Mouse (Mus musculus) gastrocnemius, postnatal 36 days (tissue): ENCODE measurements around the gene Klhdc8a. TPM values are rescaled to one million over a fixed set of nuclear protein-coding genes. Genes with fewer than 3 reads are reported as not detected.
"Not testable (repeated sequence)": the region's sequence is repeated elsewhere in the genome, so short reads cannot be mapped to it uniquely, and the experiment has no call there.

ENCODE experiments used
- DNase-seq, 2 experiments: peaks; one replicate each; pipeline ENCODE4 v3.0.0; 2022
- intact Hi-C: fragments of 180-260 bp; cut with DNase I; formaldehyde crosslinking; loops from one replicate; pipeline ENCODE4 v1.15.1; 2025
- total RNA-seq, 2 experiments: library from RNA; stranded (reverse); gene quantifications; 2 replicates each; pipeline ENCODE4 v1.2.3; 2021

Gene Klhdc8a
- total RNA-seq, 2 experiments from 2014 or later, result 0.07 to 0.10 TPM

DNA sequence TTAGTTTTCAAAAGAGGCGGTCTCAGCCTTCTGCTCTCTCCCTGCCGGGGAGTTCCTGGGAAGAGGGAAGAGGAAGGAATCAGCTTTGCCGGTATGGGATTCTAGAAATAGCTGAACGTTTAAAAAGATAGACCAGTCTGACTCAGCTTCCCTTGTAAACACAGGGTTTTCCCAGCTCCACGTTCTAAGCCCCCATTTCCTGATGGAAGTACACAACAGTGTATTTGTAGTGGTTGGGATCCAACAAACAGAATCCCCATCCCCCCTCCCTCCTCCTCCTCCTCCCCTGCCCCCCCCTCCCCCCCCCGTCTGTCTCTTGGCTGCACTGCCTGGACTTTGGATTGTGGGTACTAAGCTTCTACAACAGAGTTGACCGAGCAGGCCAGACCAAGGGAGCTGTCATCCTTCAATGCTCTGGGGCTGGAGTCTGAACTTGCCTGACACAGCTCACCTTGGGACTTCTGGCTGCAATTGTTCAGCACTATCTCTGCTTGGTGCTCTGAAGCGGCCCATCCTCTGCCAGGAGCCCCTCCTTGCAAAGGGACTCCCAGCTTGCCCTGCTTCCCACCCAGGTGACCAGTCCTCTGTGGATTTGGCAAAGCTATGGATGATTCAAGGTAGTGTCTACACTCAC lies 39.7 kb downstream of the Klhdc8a start:
- no peak for DNase-seq
- intact Hi-C loops, result no loop called here

DNA sequence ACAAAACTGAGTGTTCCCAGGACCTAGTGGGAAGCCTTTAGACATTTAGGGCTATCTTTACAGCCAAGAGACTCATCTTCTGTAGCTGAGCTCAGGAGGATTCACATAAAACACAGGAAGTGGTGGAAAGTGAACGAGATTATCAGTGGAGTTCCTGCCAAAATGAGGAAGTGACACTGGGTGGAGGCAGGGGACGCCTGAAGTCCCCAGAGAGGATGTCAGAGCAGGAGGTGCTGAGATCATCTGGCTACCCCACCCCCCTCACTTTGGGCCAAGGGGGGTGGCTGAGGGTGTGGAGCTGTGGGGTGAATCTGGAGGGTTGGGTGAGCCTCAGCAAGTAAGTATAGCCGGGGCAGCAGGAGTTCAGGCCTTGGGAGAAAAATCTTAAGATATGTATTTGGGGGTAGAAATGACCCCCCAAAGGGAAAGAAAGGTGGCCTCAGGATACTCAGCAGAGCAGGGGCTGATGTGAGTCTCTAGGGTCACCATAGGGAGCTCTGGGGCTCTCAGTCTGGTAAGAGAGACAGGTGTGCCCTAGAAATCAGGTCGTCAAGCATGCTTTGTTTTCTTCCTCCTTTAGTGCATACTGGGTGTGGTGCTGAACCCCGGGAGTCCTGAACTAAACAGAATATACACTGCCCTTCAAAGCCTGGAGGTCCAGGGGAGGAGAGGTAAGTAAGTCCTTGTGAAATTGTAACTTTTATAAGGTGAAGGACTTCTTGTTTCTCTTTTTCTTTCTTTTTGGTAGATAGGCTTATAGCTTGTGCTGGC lies 43.5 kb downstream of the Klhdc8a start:
- DNase-seq, result peak; percentile 52 to 57
- intact Hi-C loops, result no loop called here

DNA sequence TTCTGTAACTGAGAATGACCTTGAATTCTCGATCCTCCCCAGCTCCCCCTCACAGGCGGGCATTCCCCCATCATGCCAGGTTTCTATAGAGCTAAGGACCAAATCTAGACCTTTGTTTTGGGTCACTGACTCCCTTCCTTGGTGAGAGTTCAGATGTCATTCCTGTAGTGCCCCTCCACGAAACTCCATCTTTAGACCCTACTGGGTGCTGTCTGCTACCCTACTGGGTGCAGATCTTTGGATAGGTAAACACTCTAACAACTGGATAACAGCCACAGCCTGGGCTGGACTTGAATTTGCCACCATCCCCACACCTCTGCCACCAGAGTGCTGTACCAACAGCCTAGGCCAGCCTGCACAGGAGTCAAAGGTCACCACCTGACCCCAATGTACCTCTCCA lies 44.1 kb downstream of the Klhdc8a start:
- DNase-seq, result no peak
- intact Hi-C loops, result no loop called here

DNA sequence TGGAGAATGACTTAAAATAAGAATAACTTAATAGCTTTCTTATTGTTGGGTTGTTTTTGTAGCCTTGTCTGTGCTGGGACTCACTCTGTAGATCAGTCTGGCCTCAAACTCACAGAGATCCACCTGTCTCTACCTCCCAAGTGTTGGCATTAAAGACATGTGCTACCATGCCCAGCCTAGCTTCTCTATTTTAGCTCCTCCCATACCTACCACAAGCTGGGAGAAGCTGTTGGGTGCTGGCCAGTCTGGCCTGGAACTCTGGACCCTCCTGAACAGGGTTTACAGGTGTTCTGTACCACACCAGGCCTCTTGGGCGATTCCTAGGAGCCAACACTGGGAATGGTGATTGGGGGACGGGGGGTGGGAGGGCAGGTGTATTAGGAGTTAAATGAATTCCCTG lies 44.8 kb downstream of the Klhdc8a start:
- intact Hi-C loops, result no loop called here
- no peak for DNase-seq

DNA sequence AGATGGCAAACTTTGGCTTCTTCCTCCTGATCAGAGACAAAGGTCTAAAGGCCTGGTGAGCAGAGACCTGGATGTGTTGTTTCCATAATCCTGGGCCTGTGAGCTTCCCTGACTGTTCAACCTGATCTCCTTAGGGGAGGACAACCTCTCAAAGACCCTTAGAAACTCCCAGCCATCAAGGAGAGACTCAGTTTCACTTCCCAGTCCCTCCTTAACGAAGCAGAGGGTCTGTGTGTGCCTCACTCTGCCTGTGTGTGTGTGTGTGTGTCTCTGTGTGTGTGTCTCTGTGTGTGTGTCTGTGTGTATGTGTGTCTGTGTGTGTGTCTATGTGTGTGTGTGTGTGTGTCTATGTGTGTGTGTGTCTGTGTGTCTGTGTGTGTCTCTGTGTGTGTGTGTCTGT lies 45.2 kb downstream of the Klhdc8a start:
- no peak for DNase-seq
- intact Hi-C loops, result no loop called here

DNA sequence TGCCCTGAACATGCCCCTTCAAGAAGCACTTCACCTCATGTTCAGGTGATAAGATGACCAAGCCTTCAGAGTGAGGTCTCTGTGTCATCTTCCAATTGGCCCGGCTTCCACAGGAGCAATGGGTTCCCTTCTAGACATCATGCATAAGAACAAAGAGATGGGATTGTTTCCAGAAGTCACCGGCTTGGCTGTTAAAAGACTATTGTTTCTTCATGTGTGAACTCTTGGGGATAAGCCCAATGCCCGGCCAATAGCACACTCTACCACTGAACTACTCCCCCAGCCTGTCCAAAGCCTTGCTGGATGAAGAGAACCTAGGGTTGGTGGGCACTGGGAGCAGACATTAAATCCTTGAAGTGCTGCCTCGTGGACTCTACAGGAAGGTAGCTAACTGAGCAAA lies 47.1 kb downstream of the Klhdc8a start:
- intact Hi-C loops, result no loop called here
- no peak for DNase-seq

DNA sequence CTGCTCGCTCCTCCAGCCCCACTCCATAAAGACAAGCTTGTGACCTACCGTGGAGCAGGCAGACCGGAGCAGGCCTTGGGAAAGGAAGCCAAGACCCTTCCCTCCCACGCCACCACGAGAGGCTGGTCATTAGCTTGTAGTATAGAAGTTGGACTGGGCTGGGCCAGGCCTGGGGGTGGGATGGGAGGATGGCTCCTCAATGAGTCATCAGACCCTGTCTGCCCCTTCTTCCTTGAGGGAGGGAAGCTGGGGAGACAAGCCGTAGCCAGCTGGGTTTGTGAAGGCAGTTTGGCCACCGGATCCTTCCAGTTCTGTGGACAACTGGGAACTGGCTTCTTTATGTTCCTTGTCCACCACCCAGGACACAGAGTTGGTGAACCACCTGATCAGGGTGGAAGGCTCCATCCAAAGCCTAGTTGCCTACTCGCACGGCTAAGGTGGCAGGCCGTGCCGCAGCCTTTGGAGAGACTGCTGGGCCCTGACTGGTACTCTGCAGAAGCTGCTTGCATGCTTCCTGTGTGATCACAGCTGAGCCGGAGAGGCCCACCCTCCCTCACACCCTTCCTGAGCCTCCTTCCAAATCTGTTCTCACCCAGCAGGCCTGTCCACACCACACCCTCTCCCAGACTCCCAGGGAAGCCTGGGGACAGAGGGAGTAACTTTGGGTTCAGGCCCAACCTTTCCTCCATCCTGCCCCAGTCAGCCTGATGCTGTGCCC lies 47.9 kb downstream of the Klhdc8a start:
- DNase-seq, result peak; percentile 49 to 66
- intact Hi-C loops, result no loop called here

DNA sequence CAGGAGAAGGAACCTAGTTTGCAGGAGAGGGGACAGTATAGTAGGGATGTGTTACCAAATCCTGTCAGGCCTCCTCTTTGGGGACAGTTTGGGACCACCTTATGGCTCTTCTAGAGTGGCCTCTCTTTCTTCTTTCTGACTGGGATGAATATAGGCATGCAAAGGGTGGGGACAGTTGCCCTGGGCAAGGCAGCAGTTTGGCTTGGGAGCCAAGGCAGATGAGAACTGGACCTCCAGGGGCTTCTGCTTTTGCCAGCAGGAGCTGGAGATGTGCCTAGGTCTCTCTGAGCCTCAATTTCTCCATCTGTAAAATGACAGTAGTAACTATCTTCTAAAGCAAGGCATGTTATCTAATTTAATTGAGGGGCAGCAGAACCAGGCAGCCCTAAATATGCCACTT lies 48.5 kb downstream of the Klhdc8a start:
- intact Hi-C loops, result no loop called here
- DNase-seq, result no peak

DNA sequence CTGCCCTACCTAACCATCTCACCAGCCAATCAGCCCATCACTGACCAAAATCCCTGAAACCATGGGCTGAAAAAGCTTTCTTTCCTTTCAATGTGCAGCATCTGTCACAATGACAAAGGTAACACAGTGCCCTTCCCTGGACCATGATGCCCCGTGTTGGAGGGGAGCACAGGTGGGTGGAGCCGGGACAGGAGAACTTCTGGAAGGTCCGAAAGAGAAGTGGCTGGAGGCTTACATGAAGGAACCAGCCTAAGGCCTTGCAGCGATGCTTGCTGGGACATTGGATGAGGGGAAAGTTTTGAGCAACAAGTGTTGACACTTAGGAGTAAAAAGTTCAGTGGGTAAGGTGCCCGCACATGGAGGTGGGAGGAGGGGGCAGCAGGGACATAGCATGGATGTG lies 50.0 kb downstream of the Klhdc8a start:
- no peak for DNase-seq
- intact Hi-C loops, result no loop called here

DNA sequence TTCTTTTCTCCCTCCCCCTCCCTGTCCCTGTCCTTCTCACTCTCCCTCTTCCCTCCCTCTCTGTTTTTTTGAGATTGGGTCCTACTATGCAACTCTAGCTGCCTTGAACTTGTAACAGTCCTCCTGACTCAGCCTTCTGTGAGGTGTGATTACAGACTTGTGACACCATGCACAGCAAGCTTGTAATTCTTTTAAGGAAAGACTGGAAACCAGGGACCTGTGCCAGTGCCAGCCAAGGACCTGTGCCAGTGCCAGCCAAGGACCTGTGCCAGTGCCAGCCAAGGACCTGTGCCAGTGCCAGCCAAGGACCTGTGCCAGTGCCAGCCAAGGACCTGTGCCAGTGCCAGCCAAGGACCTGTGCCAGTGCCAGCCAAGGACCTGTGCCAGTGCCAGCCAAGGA lies 50.6 kb downstream of the Klhdc8a start:
- intact Hi-C loops, DNase-seq: not testable (repeated sequence)

DNA sequence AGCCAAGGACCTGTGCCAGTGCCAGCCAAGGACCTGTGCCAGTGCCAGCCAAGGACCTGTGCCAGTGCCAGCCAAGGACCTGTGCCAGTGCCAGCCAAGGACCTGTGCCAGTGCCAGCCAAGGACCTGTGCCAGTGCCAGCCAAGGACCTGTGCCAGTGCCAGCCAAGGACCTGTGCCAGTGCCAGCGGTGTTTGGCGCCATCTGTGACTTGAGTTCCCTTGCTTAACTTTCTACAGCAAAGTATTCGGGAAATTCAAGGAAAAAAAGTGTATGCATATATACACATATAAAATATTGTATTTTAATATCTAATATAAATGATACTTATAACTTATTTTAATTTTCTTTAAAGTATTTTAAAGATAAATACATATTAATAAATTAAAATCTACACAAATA lies 51.2 kb downstream of the Klhdc8a start:
- DNase-seq, intact Hi-C loops: not testable (repeated sequence)

DNA sequence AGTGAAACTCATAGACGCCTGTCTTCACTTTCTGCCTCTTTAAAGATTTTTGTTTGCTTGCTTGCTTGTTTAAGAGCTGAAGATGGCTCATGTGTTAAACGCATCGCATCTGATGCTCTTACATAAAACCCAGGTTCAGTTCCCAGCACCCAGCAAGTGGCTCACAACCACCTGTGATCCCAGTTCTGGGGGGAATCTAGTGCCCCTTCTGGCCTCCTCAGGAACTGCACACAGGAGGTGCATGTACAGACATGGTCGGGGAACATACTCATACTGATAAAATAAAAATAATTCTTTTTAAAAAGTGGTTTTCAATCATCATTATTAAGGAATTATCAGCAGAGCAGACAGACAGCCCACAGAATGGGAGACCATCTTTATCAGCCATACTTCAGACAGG lies 52.6 kb downstream of the Klhdc8a start:
- no peak for DNase-seq
- intact Hi-C loops, result loop anchor here (5.0 kb wide), 1 partner anchor 194 kb away; no protein-coding TSS in a partner anchor

DNA sequence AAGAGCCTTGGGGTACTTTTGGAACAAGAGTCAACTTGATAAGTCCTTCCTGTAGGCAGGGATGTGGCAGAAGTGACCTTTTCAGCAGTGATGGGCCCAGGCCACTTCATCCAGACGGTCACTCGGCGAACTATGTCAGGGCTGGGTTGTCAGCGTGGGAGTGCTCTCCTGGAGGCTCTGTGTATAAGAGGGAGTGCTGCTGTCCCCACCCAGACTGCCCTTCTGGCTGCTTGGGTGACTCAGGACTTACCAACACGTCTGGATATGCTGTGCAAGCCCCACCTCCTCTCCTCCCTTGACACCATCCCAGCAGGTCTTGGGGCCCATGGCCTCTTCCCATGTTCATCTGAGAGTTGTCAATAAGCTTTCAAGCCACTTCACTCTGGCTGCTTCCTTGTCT lies 55.0 kb downstream of the Klhdc8a start:
- intact Hi-C loops, result loop anchor here (5.0 kb wide), 1 partner anchor 196 kb away; no protein-coding TSS in a partner anchor

DNA sequence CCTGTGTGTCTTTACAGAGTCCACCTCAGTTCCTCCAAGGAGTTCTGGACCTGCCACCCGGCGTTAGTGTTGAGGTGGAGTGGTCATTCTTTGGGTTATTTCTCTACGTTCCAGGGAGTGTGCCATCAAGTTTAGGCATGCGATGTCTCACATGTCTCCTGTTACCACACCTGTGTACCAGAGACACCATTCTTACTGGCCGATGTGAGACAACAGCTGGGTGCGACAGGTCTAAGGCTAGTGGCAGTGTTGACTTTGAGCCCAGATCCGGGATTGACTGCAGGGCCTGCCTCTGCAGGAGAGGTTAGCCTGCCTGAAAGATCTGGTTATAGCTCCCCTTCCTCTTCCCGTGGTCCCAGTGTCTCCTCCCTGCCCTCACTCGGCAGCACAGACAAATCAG lies 55.8 kb downstream of the Klhdc8a start:
- intact Hi-C loops, result loop anchor here (5.0 kb wide), 1 partner anchor 197 kb away; no protein-coding TSS in a partner anchor
- no peak for DNase-seq

More for the DNA sequence above, 55.0 kb downstream of the Klhdc8a start:
- no peak for DNase-seq

DNA sequence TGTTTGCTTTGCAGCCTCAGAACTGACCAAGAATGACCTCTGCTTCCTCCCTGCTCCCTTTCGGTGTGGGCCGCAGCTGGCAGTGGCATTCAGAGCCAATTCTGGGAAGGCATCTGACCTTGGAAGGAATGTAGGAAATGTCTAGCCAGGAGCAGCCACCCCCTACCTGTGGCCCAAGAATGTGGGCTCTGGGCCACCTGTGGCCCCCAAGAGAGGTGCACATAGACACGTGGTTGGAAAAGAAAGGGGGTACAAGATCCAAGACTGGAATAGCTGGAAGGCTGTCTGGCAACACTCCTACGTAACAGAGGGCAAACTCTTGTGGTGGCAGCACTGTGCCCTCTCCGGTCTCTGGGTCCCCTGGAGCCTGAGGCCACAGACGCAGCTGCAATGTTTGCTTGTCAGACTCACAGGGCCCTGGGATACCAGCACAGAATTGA lies 56.8 kb downstream of the Klhdc8a start:
- intact Hi-C loops, result loop anchor here (1.0 kb wide), 1 partner anchor 43 kb away; no protein-coding TSS in a partner anchor
- no peak for DNase-seq

DNA sequence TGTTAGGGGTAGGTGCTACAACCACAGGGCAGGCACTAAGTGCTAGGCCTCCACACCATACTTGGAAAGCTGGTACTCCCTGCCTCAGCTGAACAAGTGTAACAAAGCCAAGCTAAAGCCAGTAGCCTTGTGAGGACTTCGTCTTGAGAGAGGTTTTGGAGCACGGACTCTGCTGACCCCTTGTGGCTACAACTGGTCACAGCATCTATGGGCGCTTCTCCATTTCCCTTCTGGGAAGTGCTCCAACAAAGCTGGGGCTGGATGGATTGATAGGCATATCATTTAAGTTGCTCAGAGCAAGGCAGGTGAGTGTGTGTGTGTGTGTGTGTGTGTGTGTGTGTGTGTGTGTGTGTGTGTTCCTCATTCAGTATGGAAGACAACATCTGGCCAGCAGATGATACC lies 57.4 kb downstream of the Klhdc8a start:
- peak; percentile 70 to 89 for DNase-seq
- intact Hi-C loops, result loop anchor here (1.0 kb wide), 1 partner anchor 44 kb away; no protein-coding TSS in a partner anchor

DNA sequence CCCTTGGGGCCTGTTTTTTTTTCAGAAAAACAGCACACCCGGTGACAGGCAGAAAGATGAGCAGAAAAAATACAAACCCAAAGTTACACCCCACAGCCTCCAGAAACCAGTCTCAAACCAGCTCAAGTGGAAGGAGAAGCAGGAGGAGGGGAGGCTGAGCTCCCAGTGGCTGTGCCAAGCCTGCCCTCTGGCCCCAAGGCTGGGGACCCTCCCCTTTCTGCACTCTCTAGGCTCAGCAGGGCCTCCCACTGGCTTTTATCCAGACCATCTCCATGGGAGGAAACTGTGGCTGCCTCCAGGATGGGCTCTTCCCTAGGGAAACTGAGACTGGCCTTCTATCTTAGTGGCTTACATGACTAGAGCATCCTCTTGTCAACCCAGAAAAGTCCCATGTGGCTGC lies 58.4 kb downstream of the Klhdc8a start:
- no peak for DNase-seq
- intact Hi-C loops, result no loop called here
